Mouse (Mus musculus) kidney, adult 2 months (tissue): ENCODE data around the gene Azi2.

Source experiments
- CTCF ChIP-seq: fragments of 200-500 bp; conservative IDR thresholded peaks from 2 replicates; pipeline ENCODE4 v1.5.1; 2011; ENCODE audit warnings: low read depth, mild to moderate bottlenecking, control low read depth, low read length, moderate library complexity, mixed read lengths; ENCODE audit not compliant: insufficient read depth, insufficient read length
- POLR2A ChIP-seq: fragments of 200-500 bp; IDR thresholded peaks from one replicate; pipeline ENCODE4 v1.6.1; 2011; ENCODE audit warnings: low read depth, low read length, control low read depth

GRCm38 (mm10) chr9:118012928-118013327, 27.4 kb upstream of the Azi2 start:
- no peak for TF ChIP-seq POLR2A
- no peak for TF ChIP-seq CTCF
